Mouse (Mus musculus) layer of hippocampus, adult 9-10 months (tissue): ENCODE data around the gene Slc7a6.

Experiments
- DNase-seq: peaks from one replicate; pipeline ENCODE4 v3.0.0; 2022; ENCODE audit warnings: low spot score

The Slc7a6 gene

GRCm38 (mm10) chr8:106168356-106169016 lies at the start of gene Slc7a6:
TSS of gene Slc7a6 (plus strand) at chr8:106168857.
- DNase-seq = peak; percentile 64

DNA sequence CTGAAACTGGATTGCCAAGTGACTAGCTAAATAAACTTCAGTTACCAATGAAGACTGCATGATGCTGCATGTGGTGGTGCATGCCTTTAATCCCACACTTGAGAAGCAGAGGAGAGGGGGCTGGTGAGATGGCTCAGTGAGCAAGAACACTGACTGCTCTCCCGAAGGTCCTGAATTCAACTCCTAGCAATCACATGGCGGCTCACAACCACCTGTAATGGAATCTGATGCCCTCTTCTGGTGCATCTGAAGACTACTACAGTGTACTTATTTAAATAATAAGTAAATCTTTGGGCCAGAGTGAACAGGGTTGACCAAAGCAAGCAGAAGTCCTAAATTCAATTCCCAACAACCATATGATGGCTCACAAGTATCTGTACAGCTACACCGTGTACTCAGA lies 45.2 kb upstream of the Slc7a6 start:
- no peak for DNase-seq

- DNase-seq = no peak
Measured at GRCm38 (mm10) chr8:106126055-106126454, 42.6 kb upstream of the Slc7a6 start.

- no peak for DNase-seq
Measured at GRCm38 (mm10) chr8:106127054-106127453, 41.6 kb upstream of the Slc7a6 start.

DNA sequence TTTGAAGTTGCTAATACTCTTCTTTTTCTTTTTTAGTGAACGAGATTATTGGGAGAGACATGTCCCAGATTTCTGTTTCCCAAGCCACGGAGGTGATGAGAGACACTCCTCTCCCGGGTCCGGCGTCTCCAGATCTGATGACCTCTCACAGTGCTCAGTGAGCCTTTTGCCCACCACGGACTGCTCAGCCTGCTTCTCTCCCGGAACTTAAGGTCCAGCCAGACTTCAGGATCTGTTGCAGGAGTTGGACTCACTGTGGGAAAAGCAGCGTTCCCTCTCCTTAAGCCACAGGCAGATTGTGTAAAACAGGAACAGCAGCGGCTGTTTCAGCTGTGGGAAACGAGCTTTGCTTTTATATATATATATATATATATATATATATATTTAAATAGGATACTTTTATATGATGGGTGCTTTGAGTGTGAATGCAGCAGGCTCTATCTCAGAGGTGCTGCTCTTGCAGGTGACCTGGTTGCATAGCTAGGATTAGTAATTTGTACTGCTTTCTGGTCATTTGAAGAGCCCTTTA lies 40.7 kb upstream of the Slc7a6 start:
- no peak for DNase-seq

GRCm38 (mm10) chr8:106129232-106129930 lies 39.3 kb upstream of the Slc7a6 start:
- no peak for DNase-seq

GRCm38 (mm10) chr8:106129997-106130396 lies 38.7 kb upstream of the Slc7a6 start:
- no peak for DNase-seq

DNA sequence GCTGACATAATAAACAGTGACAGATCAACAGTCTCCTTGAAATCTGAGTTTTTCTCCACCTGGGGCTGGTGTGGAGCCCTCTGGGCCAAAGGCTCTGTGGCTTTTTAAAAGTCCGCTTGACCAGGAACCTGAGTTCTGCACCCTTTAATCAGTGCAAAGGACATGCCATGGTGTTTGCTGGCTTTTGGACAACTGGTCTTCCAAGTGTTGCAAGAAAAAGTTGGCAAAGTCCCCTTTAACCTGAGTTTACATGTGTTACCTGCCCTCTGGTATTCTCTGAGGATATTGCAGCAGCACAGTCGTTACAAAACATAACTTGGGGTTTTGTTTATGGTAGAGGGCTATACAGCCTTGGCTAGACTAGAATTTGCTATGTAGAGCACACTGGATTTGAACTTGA lies 38.2 kb upstream of the Slc7a6 start:
- no peak for DNase-seq

GRCm38 (mm10) chr8:106131021-106131420 lies 37.6 kb upstream of the Slc7a6 start:
- DNase-seq = no peak

DNA sequence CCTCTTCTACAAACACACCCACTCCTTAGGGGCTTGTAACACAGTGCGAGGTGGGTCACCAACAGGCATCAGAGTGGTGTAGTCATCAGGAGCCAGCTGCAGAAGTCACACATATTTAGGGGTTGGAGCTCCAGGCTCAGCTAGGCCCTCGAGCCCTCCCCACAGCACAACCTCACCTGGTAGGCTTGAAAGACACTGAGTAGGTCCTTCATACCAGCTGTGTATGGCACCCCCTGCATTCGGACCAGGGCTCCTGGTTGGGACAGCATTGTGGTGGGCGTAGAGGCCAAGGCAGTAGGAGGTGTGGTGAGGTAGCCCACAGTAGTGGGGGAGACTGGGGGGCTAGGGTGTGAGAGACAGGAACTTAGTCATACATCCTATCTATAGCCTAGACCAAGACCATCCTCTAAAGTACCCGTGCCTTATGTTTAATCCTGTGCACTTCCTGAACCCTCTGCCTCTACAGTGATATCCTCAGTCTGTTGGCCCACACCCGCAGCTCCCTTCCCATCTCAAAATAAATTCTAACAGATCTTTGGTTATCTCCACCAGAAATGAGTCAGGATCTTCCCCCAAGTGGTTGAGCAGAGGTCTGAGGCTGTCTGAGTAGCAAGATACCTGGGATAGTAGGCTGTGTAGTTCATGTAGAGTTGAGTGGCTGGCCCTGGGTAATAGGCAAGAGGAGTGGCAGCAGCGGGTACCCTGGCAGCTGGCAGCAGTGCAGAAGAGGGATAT lies 37.0 kb upstream of the Slc7a6 start:
- no peak for DNase-seq

- DNase-seq = no peak
Measured at GRCm38 (mm10) chr8:106132356-106132755, 36.3 kb upstream of the Slc7a6 start.

DNA sequence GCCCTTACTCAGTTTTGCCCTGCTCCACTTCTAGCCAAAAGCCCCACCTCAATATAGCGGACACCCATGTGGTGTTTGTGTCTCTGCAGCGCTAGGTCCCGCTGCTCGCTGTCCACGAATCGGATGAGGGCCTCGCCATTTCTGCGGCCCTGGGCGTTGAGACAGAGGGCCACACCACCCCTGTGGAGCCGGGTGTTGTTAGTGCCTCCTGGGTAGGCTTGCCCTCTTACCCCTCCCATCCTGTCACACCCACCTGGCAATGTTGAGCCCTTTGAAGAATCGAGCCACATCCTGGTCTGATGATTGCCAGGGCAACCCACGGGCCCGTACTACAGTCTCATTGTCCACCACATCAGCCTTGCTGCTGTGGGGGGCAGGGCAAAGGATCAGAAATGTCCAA lies 35.1 kb upstream of the Slc7a6 start:
- DNase-seq = no peak

DNA sequence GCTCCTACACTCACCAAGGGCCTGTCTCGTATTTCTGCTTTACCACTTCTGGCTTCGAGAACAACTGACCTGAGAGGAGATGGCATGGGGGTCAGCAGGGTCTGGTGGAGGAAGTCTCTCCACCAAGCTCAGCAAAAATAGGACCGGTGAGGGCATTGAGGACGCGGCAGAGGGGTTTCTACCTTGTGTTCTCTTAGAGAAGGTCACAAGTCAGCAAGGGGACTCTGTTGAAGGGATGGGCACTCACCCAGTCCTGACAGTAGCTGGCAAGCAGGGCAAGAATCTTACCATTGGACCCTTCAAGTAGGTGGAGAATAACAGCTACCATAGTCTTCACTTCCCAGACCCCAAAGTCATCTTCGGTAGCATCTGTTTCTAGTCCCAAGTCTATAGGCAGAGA lies 34.7 kb upstream of the Slc7a6 start:
- no peak for DNase-seq

DNA sequence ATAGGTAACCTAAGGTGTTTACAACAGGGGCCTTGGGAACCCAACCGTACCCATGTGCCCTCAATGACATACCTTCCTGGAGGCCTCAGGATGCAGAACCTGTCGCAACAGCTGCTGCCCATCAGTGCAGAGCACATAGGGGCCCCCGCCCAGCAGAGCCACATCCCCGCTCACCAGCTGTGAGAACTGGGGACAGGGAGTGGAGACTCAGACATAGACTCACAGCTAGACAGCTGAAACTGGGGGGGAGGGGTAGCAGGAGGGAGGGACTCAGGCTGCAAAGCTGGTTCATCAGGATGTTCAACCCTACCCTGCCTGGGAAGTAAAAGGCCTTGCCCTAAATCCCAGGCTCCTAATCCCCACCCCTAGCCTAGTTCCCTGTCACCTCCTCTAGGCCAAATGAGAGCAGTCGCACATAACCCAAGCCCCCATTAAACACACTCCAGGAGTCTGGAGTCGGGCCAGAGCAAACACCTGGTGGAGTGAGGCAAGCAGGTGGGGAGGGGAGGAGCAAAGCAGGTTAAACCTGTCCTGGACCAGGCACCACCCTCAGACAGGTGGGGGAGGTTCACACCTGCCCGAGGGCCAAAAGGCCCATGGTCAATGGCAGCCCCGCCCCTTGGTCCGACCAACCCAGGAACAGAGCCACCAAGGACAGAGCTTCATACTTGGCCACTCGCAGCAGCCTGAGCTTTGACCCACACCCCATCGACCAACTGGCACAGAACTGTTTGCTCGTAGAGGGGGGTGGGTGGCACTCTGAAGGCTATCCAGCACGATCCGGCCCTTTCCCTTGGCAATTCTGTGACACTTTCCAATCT lies 33.7 kb upstream of the Slc7a6 start:
- DNase-seq = no peak

- DNase-seq = no peak
Measured at GRCm38 (mm10) chr8:106135672-106136071, 33.0 kb upstream of the Slc7a6 start.

DNA sequence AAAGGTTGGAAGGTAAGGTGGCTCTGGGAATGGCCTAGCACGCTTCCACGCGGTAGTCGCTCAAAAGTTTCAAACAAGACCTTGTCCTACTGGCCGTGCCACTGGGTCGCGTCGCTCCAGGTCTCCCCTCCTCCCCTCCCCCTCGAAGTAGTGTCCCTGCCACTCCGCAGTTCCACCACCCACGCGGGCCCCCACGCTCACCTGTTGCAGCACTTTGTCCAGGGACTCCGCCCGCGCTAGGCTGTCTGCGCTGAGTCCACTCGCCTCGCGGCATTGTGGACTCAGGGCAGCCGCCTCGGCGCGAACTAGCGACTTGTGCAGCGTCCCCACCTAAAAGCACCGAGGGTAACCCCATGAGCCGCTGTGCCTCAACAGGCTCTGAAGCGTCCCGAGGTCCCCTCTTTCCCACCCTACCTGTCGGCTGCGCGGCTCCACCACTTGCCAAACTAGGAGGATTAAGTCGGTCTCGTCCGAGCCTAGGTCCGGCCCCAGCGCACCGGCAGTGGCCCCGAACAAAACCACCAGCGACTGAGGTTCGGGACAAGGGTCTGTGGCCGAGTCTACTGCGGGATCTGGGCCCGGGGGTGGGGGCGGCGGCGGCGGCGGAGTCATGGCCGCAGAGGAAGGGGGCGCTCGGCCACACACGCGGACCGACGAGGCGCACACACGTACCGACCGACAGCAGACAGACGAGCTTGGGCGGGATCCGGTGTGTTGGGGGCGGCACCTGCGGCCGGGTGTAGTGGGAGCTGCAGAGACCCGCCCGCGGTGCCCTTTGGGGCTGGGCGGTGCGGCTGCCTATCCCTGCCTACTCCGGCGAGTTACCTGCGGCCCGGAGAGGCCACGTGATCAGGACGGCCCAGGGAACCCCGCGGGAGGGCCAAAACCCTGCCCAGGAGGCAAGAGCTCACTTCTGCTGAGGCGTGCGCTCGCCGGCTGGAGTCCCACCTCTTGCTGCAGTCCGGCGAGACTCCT lies 32.2 kb upstream of the Slc7a6 start, which contains the start of gene Esrp2:
Esrp2 (minus strand) TSS at position 819 of the 975 bp plus-strand sequence.
- no peak for DNase-seq

- no peak for DNase-seq
Measured at GRCm38 (mm10) chr8:106137218-106137905, 31.3 kb upstream of the Slc7a6 start.

GRCm38 (mm10) chr8:106137906-106138477 lies 30.7 kb upstream of the Slc7a6 start:
- no peak for DNase-seq

DNA sequence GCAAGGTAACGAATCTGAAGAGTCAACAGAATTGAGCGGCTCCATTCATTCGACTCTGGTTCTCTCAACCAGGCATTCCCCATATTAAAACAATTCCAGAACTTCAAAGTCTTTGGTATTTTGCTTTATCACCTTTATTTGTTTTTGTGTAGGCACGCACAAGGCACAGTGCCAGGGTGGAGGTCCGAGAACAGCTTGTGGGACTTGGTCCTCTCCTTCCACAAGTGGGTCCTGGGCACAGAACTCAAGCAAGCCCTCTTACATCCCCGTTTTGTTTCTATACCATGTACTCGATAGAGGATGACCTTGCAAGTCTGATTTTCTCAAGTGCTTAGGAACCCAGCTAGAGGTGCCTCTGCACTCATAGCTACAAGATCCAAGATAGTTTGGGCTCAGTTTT lies 30.0 kb upstream of the Slc7a6 start:
- DNase-seq = no peak

DNA sequence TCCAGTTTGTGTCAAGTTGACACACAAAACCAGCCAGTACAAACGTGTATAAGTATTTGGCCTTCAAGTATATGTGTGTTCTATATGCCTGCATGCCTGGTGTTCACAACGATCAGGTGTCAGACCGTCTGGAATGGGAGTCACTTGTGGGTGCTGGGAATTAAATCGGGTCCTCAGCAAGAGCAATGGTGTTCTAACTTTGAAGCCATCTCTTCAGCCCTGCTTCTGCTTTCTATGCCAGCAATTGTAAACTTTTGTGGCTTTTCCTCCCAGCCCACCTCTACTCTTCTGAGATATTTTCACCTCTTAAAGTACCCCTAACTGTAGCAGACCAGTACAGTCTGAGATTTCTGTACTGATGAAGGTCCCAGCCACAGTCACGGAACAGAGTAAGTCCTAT lies 28.5 kb upstream of the Slc7a6 start:
- no peak for DNase-seq
